Mouse (Mus musculus) lung, embryonic 14.5 days (tissue): ENCODE data around the gene Dsp. TPM values are rescaled to one million over a fixed set of nuclear protein-coding genes. Genes with fewer than 3 reads are reported as not detected.

Experiments used
- ATAC-seq: fragments of 200-750 bp; cut with Nextera tagmentation; 2 replicates; pipeline ENCODE4 v1.8.0; 2017; ENCODE audit warnings: mild to moderate bottlenecking, moderate TSS enrichment, moderate library complexity; ENCODE audit not compliant: insufficient read depth
- DNase-seq: peaks from one replicate; pipeline ENCODE4 v3.0.0-alpha.2; 2015
- H3K27ac ChIP-seq: fragments of 300-500 bp; sonication (generic); 2 replicates; pipeline ENCODE4 v1.5.1; 2014; ENCODE audit warnings: low read depth, mild to moderate bottlenecking, moderate library complexity
- H3K27me3 ChIP-seq: fragments of 300-500 bp; sonication (generic); 2 replicates; pipeline ENCODE4 v1.6.1; 2014; ENCODE audit warnings: low read length, control low read depth; ENCODE audit not compliant: insufficient read depth
- H3K36me3 ChIP-seq: fragments of 300-500 bp; sonication (generic); 2 replicates; pipeline ENCODE4 v1.6.1; 2014; ENCODE audit warnings: control low read depth; ENCODE audit not compliant: insufficient read depth
- H3K4me1 ChIP-seq: fragments of 300-500 bp; sonication (generic); 2 replicates; pipeline ENCODE4 v1.6.1; 2014; ENCODE audit warnings: antibody characterized with exemption, control low read depth; ENCODE audit not compliant: insufficient read depth
- H3K4me2 ChIP-seq: fragments of 300-500 bp; sonication (generic); 2 replicates; pipeline ENCODE4 v1.6.1; 2014; ENCODE audit warnings: mild to moderate bottlenecking
- H3K4me3 ChIP-seq: fragments of 300-500 bp; sonication (generic); 2 replicates; pipeline ENCODE4 v1.5.1; 2014; ENCODE audit warnings: low read depth, low read length
- H3K9ac ChIP-seq: fragments of 300-500 bp; sonication (generic); 2 replicates; pipeline ENCODE4 v1.6.1; 2014
- H3K9me3 ChIP-seq: fragments of 300-500 bp; sonication (generic); 2 replicates; pipeline ENCODE4 v1.6.1; 2016; ENCODE audit warnings: low read depth, low read length, control low read depth
- CTCF ChIP-seq: IDR thresholded peaks from 2 replicates; pipeline ENCODE4 v1.5.1; 2016; ENCODE audit warnings: antibody characterized with exemption, low read depth
- WGBS: fragments of 180-500 bp; shearing (Covaris S2); extraction: QIAGEN DNeasy Blood & Tissue Kit; methylation state at CpG from one replicate; pipeline ENCODE4 v1.1.7; 2014; 5-methylcytosine and 5-hydroxymethylcytosine counted together
- polyA plus RNA-seq: library from polyadenylated mRNA; unstranded; fragments of >200 nt; fragmentation: Nextera tagmentation; extraction: Ambion mirVana; gene quantifications from 2 replicates; pipeline ENCODE4 v1.2.1, GENCODE M21; 2014

Dsp gene
- polyA plus RNA-seq, 1 experiment from 2014 or later: 8.0 TPM

- H3K9me3 ChIP-seq: no peaks in the 10 kb centered on the region
- H3K4me3 ChIP-seq: peak overlapping the region; percentile 47
- ATAC-seq: 0 out of 2 replicates have a peak, but pooled peaks have one; percentile 32
- no peaks in the 10 kb centered on the region for H3K36me3 ChIP-seq
- 0 out of 2 replicates have a peak, but pooled peaks cover 3% of the 10 kb centered on the region for H3K4me1 ChIP-seq
- peak overlapping the region; percentile 83 for H3K4me2 ChIP-seq
- H3K27me3 ChIP-seq: peaks cover 43% of the 10 kb centered on the region
- H3K27ac ChIP-seq: no peak overlapping the region
- 0 out of 2 replicates have a peak, but pooled peaks have one; percentile 14 for TF ChIP-seq CTCF
- DNase-seq: peak; percentile 70
- peak overlapping the region; percentile 62 for H3K9ac ChIP-seq
- under 1% methylated on average over 31 of the region's 31 CpGs for WGBS
Measured at GRCm38 (mm10) chr13:38152429-38153035, 1.4 kb downstream of the Dsp start.

GRCm38 (mm10) chr13:38155523-38155922 lies 4.4 kb downstream of the Dsp start:
- Histone ChIP-seq H3K27ac (no peak overlapping the region), H3K4me2 (no peak overlapping the region), H3K36me3 (no peaks in the 10 kb centered on the region), H3K4me1 (0 out of 2 replicates have a peak, but pooled peaks cover 3% of the 10 kb centered on the region), H3K27me3 (peaks cover 34% of the 10 kb centered on the region), H3K9me3 (no peaks in the 10 kb centered on the region), H3K4me3 (no peak overlapping the region), H3K9ac (no peak overlapping the region)
- DNase-seq: no peak
- no peak for TF ChIP-seq CTCF
- WGBS: 11% methylated on average over 2 of the region's 2 CpGs
- ATAC-seq: no peak

GRCm38 (mm10) chr13:38157635-38158034 lies 6.5 kb downstream of the Dsp start:
- peaks cover 14% of the 10 kb centered on the region for H3K27me3 ChIP-seq
- TF ChIP-seq CTCF: no peak
- DNase-seq: no peak
- ATAC-seq: no peak
- no peak overlapping the region for H3K9ac ChIP-seq
- H3K36me3 ChIP-seq: no peaks in the 10 kb centered on the region
- no peaks in the 10 kb centered on the region for H3K9me3 ChIP-seq
- H3K27ac ChIP-seq: no peak overlapping the region
- H3K4me2 ChIP-seq: no peak overlapping the region
- H3K4me1 ChIP-seq: no peaks in the 10 kb centered on the region
- WGBS: 33% methylated on average over 6 of the region's 6 CpGs
- no peak overlapping the region for H3K4me3 ChIP-seq

GRCm38 (mm10) chr13:38162002-38162401 lies 10.9 kb downstream of the Dsp start:
- H3K4me2 ChIP-seq: no peak overlapping the region
- ATAC-seq (no peak), DNase-seq (no peak)
- no peak overlapping the region for H3K4me3 ChIP-seq
- no peaks in the 10 kb centered on the region for H3K27me3 ChIP-seq
- WGBS: 73% methylated on average over 2 of the region's 2 CpGs
- H3K4me1 ChIP-seq: no peaks in the 10 kb centered on the region
- H3K9me3 ChIP-seq: no peaks in the 10 kb centered on the region
- no peak overlapping the region for H3K9ac ChIP-seq
- TF ChIP-seq CTCF: no peak
- no peak overlapping the region for H3K27ac ChIP-seq
- H3K36me3 ChIP-seq: no peaks in the 10 kb centered on the region

- peak; percentile 77 for DNase-seq
- H3K27ac ChIP-seq: no peak overlapping the region
Measured at GRCm38 (mm10) chr13:38162668-38163067, 11.6 kb downstream of the Dsp start.

GRCm38 (mm10) chr13:38164932-38165331 lies 13.8 kb downstream of the Dsp start:
- Histone ChIP-seq H3K27ac (no peak overlapping the region), H3K27me3 (no peaks in the 10 kb centered on the region), H3K9ac (no peak overlapping the region), H3K4me1 (no peaks in the 10 kb centered on the region), H3K36me3 (no peaks in the 10 kb centered on the region), H3K9me3 (no peaks in the 10 kb centered on the region), H3K4me3 (no peak overlapping the region), H3K4me2 (no peak overlapping the region)
- TF ChIP-seq CTCF: no peak
- 76% methylated on average over 11 of the region's 11 CpGs for WGBS
- ATAC-seq (no peak), DNase-seq (no peak)

More at GRCm38 (mm10) chr13:38162668-38163067, 11.6 kb downstream of the Dsp start:
- no peak for TF ChIP-seq CTCF
- H3K27me3 ChIP-seq: no peaks in the 10 kb centered on the region
- H3K4me1 ChIP-seq: no peaks in the 10 kb centered on the region
- H3K9ac ChIP-seq: no peak overlapping the region
- peak; percentile 82 for ATAC-seq
- no peak overlapping the region for H3K4me2 ChIP-seq
- WGBS: 28% methylated on average over 11 of the region's 11 CpGs
- no peaks in the 10 kb centered on the region for H3K9me3 ChIP-seq
- no peaks in the 10 kb centered on the region for H3K36me3 ChIP-seq
- no peak overlapping the region for H3K4me3 ChIP-seq

GRCm38 (mm10) chr13:38167056-38167455 lies 16.0 kb downstream of the Dsp start:
- WGBS: 74% methylated on average over 3 of the region's 3 CpGs
- no peaks in the 10 kb centered on the region for H3K9me3 ChIP-seq
- H3K9ac ChIP-seq: no peak overlapping the region
- no peak overlapping the region for H3K4me3 ChIP-seq
- no peaks in the 10 kb centered on the region for H3K4me1 ChIP-seq
- no peak for TF ChIP-seq CTCF
- no peaks in the 10 kb centered on the region for H3K36me3 ChIP-seq
- no peak for ATAC-seq
- no peaks in the 10 kb centered on the region for H3K27me3 ChIP-seq
- H3K4me2 ChIP-seq: no peak overlapping the region
- H3K27ac ChIP-seq: no peak overlapping the region
- no peak for DNase-seq
